Mouse (Mus musculus) liver, postnatal 0 days (tissue): Measurements from ENCODE around the gene Sec24c. TPM values are rescaled to one million over a fixed set of nuclear protein-coding genes. Genes with fewer than 3 reads are reported as not detected.
"Not testable (repeated sequence)": the region's sequence is repeated elsewhere in the genome, so short reads cannot be mapped to it uniquely, and the experiment has no call there.

Source experiments
- ATAC-seq: fragments of 200-750 bp; cut with Nextera tagmentation; 2 replicates; pipeline ENCODE4 v1.8.0; 2017; ENCODE audit warnings: mild to moderate bottlenecking, moderate library complexity
- DNase-seq: peaks from one replicate; pipeline ENCODE4 v3.0.0-alpha.2; 2016
- H3K27ac ChIP-seq: fragments of 300-500 bp; sonication (generic); 2 replicates; pipeline ENCODE4 v1.5.1; 2014; ENCODE audit warnings: antibody characterized with exemption, moderate library complexity, mild to moderate bottlenecking, low read depth
- H3K27me3 ChIP-seq: fragments of 300-500 bp; sonication (generic); 2 replicates; pipeline ENCODE4 v1.6.1; 2014; ENCODE audit warnings: low read length, control low read depth, mixed read lengths; ENCODE audit not compliant: insufficient read depth
- H3K36me3 ChIP-seq: fragments of 300-500 bp; sonication (generic); replicated peaks from 2 replicates; pipeline ENCODE4 v1.6.1; 2014; ENCODE audit warnings: mild to moderate bottlenecking, control low read depth, low read length, moderate library complexity, mixed read lengths; ENCODE audit not compliant: insufficient read depth
- H3K4me1 ChIP-seq: fragments of 300-500 bp; sonication (generic); 2 replicates; pipeline ENCODE4 v1.6.1; 2014; ENCODE audit warnings: antibody characterized with exemption, mild to moderate bottlenecking, control low read depth; ENCODE audit not compliant: insufficient read depth
- H3K4me2 ChIP-seq: fragments of 300-500 bp; sonication (generic); 2 replicates; pipeline ENCODE4 v1.6.1; 2014; ENCODE audit warnings: low read depth, mild to moderate bottlenecking, low read length, moderate library complexity, mixed read lengths
- H3K4me3 ChIP-seq: fragments of 300-500 bp; sonication (generic); 2 replicates; pipeline ENCODE4 v1.5.1; 2014; ENCODE audit warnings: low read depth, low read length
- H3K9ac ChIP-seq: fragments of 300-500 bp; sonication (generic); replicated peaks from 2 replicates; pipeline ENCODE4 v1.6.1; 2014; ENCODE audit warnings: mild to moderate bottlenecking, moderate library complexity
- H3K9me3 ChIP-seq: fragments of 300-500 bp; sonication (generic); 2 replicates; pipeline ENCODE4 v1.6.1; 2016; ENCODE audit warnings: mild to moderate bottlenecking, control low read depth, low read length, mixed read lengths
- CTCF ChIP-seq: sonication (generic); IDR thresholded peaks from 2 replicates; pipeline ENCODE4 v1.5.1; 2016; ENCODE audit warnings: antibody characterized with exemption, low read depth
- EP300 ChIP-seq: IDR thresholded peaks from 2 replicates; pipeline ENCODE4 v1.6.1; 2016; ENCODE audit warnings: antibody characterized with exemption, low read depth, mild to moderate bottlenecking
- WGBS: fragments of 180-500 bp; shearing (Covaris S2); extraction: QIAGEN DNeasy Blood & Tissue Kit; methylation state at CpG from one replicate; pipeline ENCODE4 v1.1.7; 2014; ENCODE audit not compliant: insufficient replicate concordance; 5-methylcytosine and 5-hydroxymethylcytosine counted together
- polyA plus RNA-seq: library from polyadenylated mRNA; unstranded; fragments of >200 nt; fragmentation: Nextera tagmentation; extraction: Ambion mirVana; gene quantifications from 2 replicates; pipeline ENCODE4 v1.2.1, GENCODE M21; 2015

The Sec24c gene
- 30.8 and 31.3 TPM in 2 replicates for polyA plus RNA-seq

- no peaks in the 10 kb centered on the region for H3K27me3 ChIP-seq
- ATAC-seq (peak; percentile 94), DNase-seq (peak; percentile 100)
- TF ChIP-seq EP300 (peak; percentile 52; the same call in 1 of the 2 replicates), CTCF (no peak)
- peaks cover 14% of the 10 kb centered on the region for H3K4me1 ChIP-seq
- peak within 1 kb of the TSS; percentile 70 for H3K4me2 ChIP-seq
- H3K9me3 ChIP-seq = no peaks in the 10 kb centered on the region
- H3K4me3 ChIP-seq = peak within 1 kb of the TSS; percentile 94
- H3K9ac ChIP-seq = peak within 1 kb of the TSS; percentile 92
- H3K27ac ChIP-seq = peak within 1 kb of the TSS; percentile 99
- under 1% methylated on average over 43 of the region's 43 CpGs for WGBS
- peaks cover 24% of the 10 kb centered on the region for H3K36me3 ChIP-seq
Measured at GRCm38 (mm10) chr14:20674064-20674833, at the start of gene Sec24c. Sec24c (plus strand) TSS chr14:20674308.

- Histone ChIP-seq H3K36me3 (no peaks in the 10 kb centered on the region), H3K4me1 (no peaks in the 10 kb centered on the region), H3K9me3 (no peaks in the 10 kb centered on the region), H3K4me3 (no peak overlapping the region), H3K27me3 (no peaks in the 10 kb centered on the region), H3K27ac (no peak overlapping the region), H3K4me2 (no peak overlapping the region), H3K9ac (no peak overlapping the region)
- DNase-seq = no peak
- TF ChIP-seq CTCF (no peak), EP300 (no peak)
- 76% methylated on average over 2 of the region's 2 CpGs for WGBS
- ATAC-seq = no peak
Measured at GRCm38 (mm10) chr14:20626447-20626846, 47.7 kb upstream of the Sec24c start.

DNA sequence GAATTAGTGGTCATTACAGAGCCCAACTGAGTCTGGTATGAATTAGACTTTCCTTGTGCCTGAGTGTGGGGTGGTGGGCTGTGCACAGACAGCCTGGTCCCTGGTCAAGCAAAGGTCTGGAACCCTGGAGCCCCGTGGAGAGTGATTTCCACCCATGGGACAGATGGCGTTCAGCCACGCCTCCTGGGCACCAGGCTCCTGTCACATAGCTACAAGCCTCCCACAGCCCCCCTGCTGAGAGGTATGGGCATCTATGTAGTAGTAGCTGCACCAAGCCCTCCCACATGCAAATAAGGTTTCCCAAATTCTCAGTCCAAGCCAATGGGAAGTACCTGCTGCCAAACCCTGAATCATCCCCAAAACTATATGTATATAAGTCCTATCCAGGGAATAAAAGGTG is 47.1 kb upstream of the Sec24c start:
- 66% methylated on average over 3 of the region's 3 CpGs for WGBS

GRCm38 (mm10) chr14:20631253-20631652 is 42.9 kb upstream of the Sec24c start:
- TF ChIP-seq CTCF (no peak), EP300 (no peak)
- H3K4me1 ChIP-seq = no peaks in the 10 kb centered on the region
- no peak overlapping the region for H3K27ac ChIP-seq
- H3K9ac ChIP-seq = no peak overlapping the region
- H3K4me3 ChIP-seq = no peak overlapping the region
- no peak for ATAC-seq
- WGBS = 45% methylated on average over 4 of the region's 4 CpGs
- no peaks in the 10 kb centered on the region for H3K27me3 ChIP-seq
- no peaks in the 10 kb centered on the region for H3K9me3 ChIP-seq
- no peak overlapping the region for H3K4me2 ChIP-seq
- no peaks in the 10 kb centered on the region for H3K36me3 ChIP-seq
- no peak for DNase-seq

More for the DNA sequence above, 47.1 kb upstream of the Sec24c start:
- no peak for ATAC-seq
- Histone ChIP-seq H3K27me3 (no peaks in the 10 kb centered on the region), H3K4me1 (no peaks in the 10 kb centered on the region), H3K9ac (no peak overlapping the region), H3K4me2 (no peak overlapping the region), H3K36me3 (no peaks in the 10 kb centered on the region), H3K9me3 (no peaks in the 10 kb centered on the region), H3K4me3 (no peak overlapping the region), H3K27ac (no peak overlapping the region)
- no peak for DNase-seq
- TF ChIP-seq CTCF (no peak), EP300 (no peak)

- Histone ChIP-seq H3K27me3 (no peaks in the 10 kb centered on the region), H3K4me2 (no peak overlapping the region), H3K27ac (no peak overlapping the region), H3K9me3 (no peaks in the 10 kb centered on the region), H3K9ac (no peak overlapping the region), H3K4me3 (no peak overlapping the region), H3K4me1 (peaks cover 6% of the 10 kb centered on the region), H3K36me3 (no peaks in the 10 kb centered on the region)
- TF ChIP-seq EP300 = no peak
- no peak for TF ChIP-seq CTCF
- DNase-seq (no peak), ATAC-seq (no peak)
- WGBS = 74% methylated on average over 2 of the region's 2 CpGs
Measured at GRCm38 (mm10) chr14:20635546-20635945, 38.6 kb upstream of the Sec24c start.

- not testable (repeated sequence) for ATAC-seq
Measured at GRCm38 (mm10) chr14:20636968-20637367, 37.1 kb upstream of the Sec24c start.

More at GRCm38 (mm10) chr14:20636968-20637367, 37.1 kb upstream of the Sec24c start:
- not testable (repeated sequence) for H3K4me2 ChIP-seq, H3K27ac ChIP-seq, H3K9ac ChIP-seq, H3K9me3 ChIP-seq, H3K27me3 ChIP-seq, H3K36me3 ChIP-seq, DNase-seq, H3K4me3 ChIP-seq
- 90% methylated on average over 3 of the region's 3 CpGs for WGBS
- peaks cover 12% of the 10 kb centered on the region for H3K4me1 ChIP-seq
